In the genomic region with DNA sequence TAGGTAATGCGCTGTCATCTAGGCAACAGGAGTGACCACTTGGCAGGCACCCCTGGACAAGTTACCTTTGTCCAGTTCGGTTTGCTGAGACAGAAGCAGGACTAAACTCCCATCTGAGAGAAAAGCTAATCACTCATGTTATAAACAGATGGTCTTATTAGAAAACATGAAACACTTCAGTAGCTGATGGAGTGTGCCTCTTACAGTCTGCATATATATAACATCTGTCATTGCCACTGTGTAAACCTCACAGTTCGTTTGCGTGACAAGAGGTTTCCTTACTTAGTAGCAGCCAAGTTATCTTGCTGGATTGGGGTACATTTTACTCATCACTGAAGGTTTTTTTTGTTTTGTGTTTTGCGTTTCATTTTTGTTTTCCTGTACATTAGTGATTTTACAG, we compare ENCODE assay signal across 14 mouse cellular contexts.
"Had no signal": no experiment of that assay in that cellular context is flagged by ENCODE, and none has a peak within 500 bp of the region (broad histone marks: within the 10 kb centered on the region; RNA-seq: fewer than 3 reads in every experiment).

No protein-coding gene starts in this region.

- H3K27me3 ChIP-seq: megakaryocyte, embryonic 14.5 days; midbrain, embryonic 13.5 days; midbrain, embryonic 15.5 days; neural tube, embryonic 12.5 days; stomach, embryonic 15.5 days had no signal

- H3K4me2 ChIP-seq: lung, embryonic 14.5 days; midbrain, embryonic 11.5 days; midbrain, embryonic 13.5 days; midbrain, embryonic 15.5 days; neural tube, embryonic 12.5 days; stomach, embryonic 15.5 days had no signal

- H3K9ac ChIP-seq: lung, embryonic 14.5 days; midbrain, embryonic 13.5 days; midbrain, embryonic 15.5 days; neural tube, embryonic 12.5 days; stomach, embryonic 15.5 days had no signal

- H3K4me3 ChIP-seq: megakaryocyte, embryonic 14.5 days; midbrain, embryonic 13.5 days; midbrain, embryonic 15.5 days; neural tube, embryonic 12.5 days; stomach, embryonic 15.5 days had no signal

- DNase-seq: lung, embryonic 14.5 days; lung, postnatal 10 days; lung, postnatal 4 days; right cerebral cortex, postnatal 14 days; thymus, adult 2 months; thymus, postnatal 25 days; thymus, postnatal 4 days had no signal

- H3K4me1 ChIP-seq: megakaryocyte, embryonic 14.5 days; midbrain, embryonic 13.5 days; midbrain, embryonic 15.5 days; neural tube, embryonic 12.5 days; stomach, embryonic 15.5 days had no signal

- H3K9me3 ChIP-seq: midbrain, embryonic 13.5 days; midbrain, embryonic 15.5 days; neural tube, embryonic 12.5 days; stomach, embryonic 15.5 days had no signal

- ATAC-seq: midbrain, embryonic 13.5 days; midbrain, embryonic 15.5 days had no signal

- H3K27ac ChIP-seq: midbrain, embryonic 13.5 days; midbrain, embryonic 15.5 days; neural tube, embryonic 12.5 days; stomach, embryonic 15.5 days; stomach, postnatal 0 days had no signal

- H3K36me3 ChIP-seq: midbrain, embryonic 13.5 days; midbrain, embryonic 15.5 days; neural tube, embryonic 12.5 days; stomach, embryonic 15.5 days had no signal
